Mouse (Mus musculus): Measurements from ENCODE around the gene Psmd8. TPM values are rescaled to one million over a fixed set of nuclear protein-coding genes. Genes with fewer than 3 reads are reported as not detected.
"Not testable (repeated sequence)": the region's sequence is repeated elsewhere in the genome, so short reads cannot be mapped to it uniquely, and the experiment has no call there.

The Psmd8 gene
- 326 and 327 TPM in 2 replicates for polyA plus RNA-seq (2016; fragmentation: Nextera tagmentation; extraction: Ambion mirVana)

- ATAC-seq (ENCODE audit: low FRiP score, low read depth): peak; percentile 93
- H3K4me1 ChIP-seq: peaks cover 14% of the 10 kb centered on the region
- H3K4me2 ChIP-seq (replicated peaks): peak within 1 kb of the TSS; percentile 86
- WGBS: under 1% methylated on average over 62 of the region's 62 CpGs
- no peaks in the 10 kb centered on the region for H3K9me3 ChIP-seq
- H3K36me3 ChIP-seq: peaks cover 19% of the 10 kb centered on the region
- no peaks in the 10 kb centered on the region for H3K27me3 ChIP-seq (replicated peaks)
- peak within 1 kb of the TSS; percentile 5; the same call in 1 of the 2 replicates for H3K27ac ChIP-seq
- H3K9ac ChIP-seq: peak within 1 kb of the TSS; percentile 78
- H3K4me3 ChIP-seq: peak within 1 kb of the TSS; percentile 64
These were observed at the start of gene Psmd8 for GRCm38 (mm10) chr7:29180077-29180853. Gene Psmd8, minus strand, starts transcription at chr7:29180701.

GRCm38 (mm10) chr7:29228202-29228601, 47.7 kb upstream of the Psmd8 start:
- no peak for ATAC-seq (ENCODE audit: low FRiP score, low read depth)
- H3K4me3 ChIP-seq: no peak overlapping the region
- peaks cover 28% of the 10 kb centered on the region for H3K27me3 ChIP-seq (replicated peaks)
- peaks cover 16% of the 10 kb centered on the region for H3K4me1 ChIP-seq
- WGBS: 83% methylated on average over 4 of the region's 4 CpGs
- H3K9ac ChIP-seq: no peak overlapping the region
- H3K36me3 ChIP-seq: no peaks in the 10 kb centered on the region
- H3K9me3 ChIP-seq: no peaks in the 10 kb centered on the region
- no peak overlapping the region for H3K4me2 ChIP-seq (replicated peaks)
- H3K27ac ChIP-seq: no peak overlapping the region

- H3K4me1 ChIP-seq: peaks cover 9% of the 10 kb centered on the region
- H3K9me3 ChIP-seq: no peaks in the 10 kb centered on the region
- H3K27me3 ChIP-seq (replicated peaks): peaks cover 4% of the 10 kb centered on the region; the same call in 1 of the 2 replicates
- H3K9ac ChIP-seq: no peak overlapping the region
- no peak for ATAC-seq (ENCODE audit: low FRiP score, low read depth)
- 76% methylated on average over 13 of the region's 13 CpGs for WGBS
- no peak overlapping the region for H3K4me3 ChIP-seq
- peak overlapping the region; percentile 46; the same call in 1 of the 2 replicates for H3K4me2 ChIP-seq (replicated peaks)
- H3K36me3 ChIP-seq: no peaks in the 10 kb centered on the region
- no peak overlapping the region for H3K27ac ChIP-seq
These were observed 45.0 kb upstream of the Psmd8 start for GRCm38 (mm10) chr7:29225520-29225919.

- no peak for ATAC-seq (ENCODE audit: low FRiP score, low read depth)
These were observed 44.4 kb upstream of the Psmd8 start for GRCm38 (mm10) chr7:29224756-29225394.

GRCm38 (mm10) chr7:29214846-29215245, 34.3 kb upstream of the Psmd8 start:
- Histone ChIP-seq H3K4me1 (0 out of 2 replicates have a peak, but pooled peaks cover 6% of the 10 kb centered on the region), H3K9me3 (peaks cover 3% of the 10 kb centered on the region; the same call in 1 of the 2 replicates), H3K4me2 (replicated peaks) (no peak overlapping the region), H3K9ac (no peak overlapping the region), H3K36me3 (no peaks in the 10 kb centered on the region), H3K27ac (no peak overlapping the region), H3K4me3 (no peak overlapping the region), H3K27me3 (replicated peaks) (peaks cover 14% of the 10 kb centered on the region)
- WGBS: 44% methylated on average over 15 of the region's 15 CpGs
- no peak for ATAC-seq (ENCODE audit: low FRiP score, low read depth)

More at GRCm38 (mm10) chr7:29224756-29225394, 44.4 kb upstream of the Psmd8 start:
- peak overlapping the region; percentile 46 for H3K4me2 ChIP-seq (replicated peaks)
- H3K9ac ChIP-seq: peak overlapping the region; percentile 33; the same call in 1 of the 2 replicates
- H3K4me1 ChIP-seq: peaks cover 9% of the 10 kb centered on the region
- WGBS: 15% methylated on average over 16 of the region's 16 CpGs
- H3K27me3 ChIP-seq (replicated peaks): no peaks in the 10 kb centered on the region
- H3K27ac ChIP-seq: no peak overlapping the region
- no peak overlapping the region for H3K4me3 ChIP-seq
- peaks cover 5% of the 10 kb centered on the region; the same call in 1 of the 2 replicates for H3K9me3 ChIP-seq
- no peaks in the 10 kb centered on the region for H3K36me3 ChIP-seq

GRCm38 (mm10) chr7:29214236-29214635, 33.7 kb upstream of the Psmd8 start:
- Histone ChIP-seq H3K27ac (no peak overlapping the region), H3K27me3 (replicated peaks) (peaks cover 14% of the 10 kb centered on the region), H3K4me1 (0 out of 2 replicates have a peak, but pooled peaks cover 6% of the 10 kb centered on the region), H3K4me3 (no peak overlapping the region), H3K4me2 (replicated peaks) (peak overlapping the region; percentile 56; the same call in 1 of the 2 replicates), H3K9ac (no peak overlapping the region), H3K9me3 (no peaks in the 10 kb centered on the region), H3K36me3 (no peaks in the 10 kb centered on the region)
- WGBS: 47% methylated on average over 2 of the region's 2 CpGs
- ATAC-seq (ENCODE audit: low FRiP score, low read depth): no peak

- Histone ChIP-seq H3K36me3 (no peaks in the 10 kb centered on the region), H3K27me3 (replicated peaks) (peaks cover 14% of the 10 kb centered on the region), H3K4me3 (no peak within 1 kb of the TSS), H3K4me2 (replicated peaks) (peak within 1 kb of the TSS; percentile 56), H3K4me1 (0 out of 2 replicates have a peak, but pooled peaks cover 6% of the 10 kb centered on the region), H3K9me3 (no peaks in the 10 kb centered on the region), H3K9ac (no peak within 1 kb of the TSS), H3K27ac (no peak within 1 kb of the TSS)
- peak; percentile 76 for ATAC-seq (ENCODE audit: low FRiP score, low read depth)
- WGBS: 2% methylated on average over 20 of the region's 20 CpGs
These were observed 33.2 kb upstream of the Psmd8 start, which contains the start of gene Catsperg1 for GRCm38 (mm10) chr7:29213675-29214082. Gene Catsperg1, minus strand, starts transcription at chr7:29214035.

- H3K4me3 ChIP-seq, H3K9ac ChIP-seq, H3K4me1 ChIP-seq, H3K27ac ChIP-seq, H3K36me3 ChIP-seq, H3K9me3 ChIP-seq: not testable (repeated sequence)
- peak overlapping the region; percentile 56 for H3K4me2 ChIP-seq (replicated peaks)
- WGBS: 12% methylated on average over 40 of the region's 40 CpGs
- peak; percentile 11; the same call in 1 of the 2 replicates for ATAC-seq (ENCODE audit: low FRiP score, low read depth)
- H3K27me3 ChIP-seq (replicated peaks): peaks cover 14% of the 10 kb centered on the region
These were observed 32.5 kb upstream of the Psmd8 start for GRCm38 (mm10) chr7:29212775-29213560.

GRCm38 (mm10) chr7:29212199-29212765, 31.8 kb upstream of the Psmd8 start:
- WGBS: 9% methylated on average over 26 of the region's 26 CpGs
- peak overlapping the region; percentile 56 for H3K4me2 ChIP-seq (replicated peaks)

GRCm38 (mm10) chr7:29211415-29212198, 31.1 kb upstream of the Psmd8 start:
- Histone ChIP-seq H3K4me1 (0 out of 2 replicates have a peak, but pooled peaks cover 6% of the 10 kb centered on the region), H3K36me3 (no peaks in the 10 kb centered on the region), H3K4me3 (peak overlapping the region; percentile 26), H3K27ac (no peak overlapping the region), H3K4me2 (replicated peaks) (peak overlapping the region; percentile 54), H3K9me3 (no peaks in the 10 kb centered on the region), H3K9ac (no peak overlapping the region), H3K27me3 (replicated peaks) (peaks cover 14% of the 10 kb centered on the region)
- 5% methylated on average over 34 of the region's 34 CpGs for WGBS
- ATAC-seq (ENCODE audit: low FRiP score, low read depth): no peak; the same call in 1 of the 2 replicates

More at GRCm38 (mm10) chr7:29212199-29212765, 31.8 kb upstream of the Psmd8 start:
- Histone ChIP-seq H3K9ac (no peak overlapping the region), H3K9me3 (no peaks in the 10 kb centered on the region), H3K27ac (no peak overlapping the region), H3K27me3 (replicated peaks) (peaks cover 14% of the 10 kb centered on the region), H3K4me3 (no peak overlapping the region), H3K4me1 (0 out of 2 replicates have a peak, but pooled peaks cover 6% of the 10 kb centered on the region), H3K36me3 (no peaks in the 10 kb centered on the region)
- ATAC-seq (ENCODE audit: low FRiP score, low read depth): no peak

GRCm38 (mm10) chr7:29211013-29211412, 30.5 kb upstream of the Psmd8 start:
- not testable (repeated sequence) for H3K9ac ChIP-seq; H3K27ac ChIP-seq; H3K9me3 ChIP-seq; H3K36me3 ChIP-seq; ATAC-seq (ENCODE audit: low FRiP score, low read depth); H3K4me1 ChIP-seq
- Histone ChIP-seq H3K4me2 (replicated peaks) (peak overlapping the region; percentile 54), H3K4me3 (peak overlapping the region; percentile 26; the same call in 1 of the 2 replicates), H3K27me3 (replicated peaks) (peaks cover 14% of the 10 kb centered on the region)
- WGBS: 26% methylated on average over 15 of the region's 15 CpGs

Data from neural tube, embryonic 12.5 days (tissue).